Mouse (Mus musculus) urinary bladder, postnatal 36 days (tissue): ENCODE data around the gene Zmynd10.
A peak's percentile ranks its signal among the peaks of the same experiment; 100 is the strongest.

Source experiments
- DNase-seq, 2 experiments: peaks; one replicate each; pipeline ENCODE4 v3.0.0; 2022; ENCODE audit warnings: low spot score in 2 of 2, mixed read lengths in 1 of 2

Zmynd10 gene

GRCm38 (mm10) chr9:107547026-107547425 lies at the start of gene Zmynd10:
Gene Zmynd10, plus strand, starts transcription at chr9:107547298.
- peak in 1 of 2 experiments; percentile 87 for DNase-seq

GRCm38 (mm10) chr9:107500708-107501286 lies 46.3 kb upstream of the Zmynd10 start:
- no peak for DNase-seq

GRCm38 (mm10) chr9:107502131-107502846 lies 44.8 kb upstream of the Zmynd10 start:
- DNase-seq = no peak

GRCm38 (mm10) chr9:107504662-107505537 lies 42.2 kb upstream of the Zmynd10 start:
- no peak for DNase-seq

- DNase-seq = no peak
Measured at GRCm38 (mm10) chr9:107508266-107508665, 38.8 kb upstream of the Zmynd10 start.

- no peak for DNase-seq
Measured at GRCm38 (mm10) chr9:107510384-107511100, 36.6 kb upstream of the Zmynd10 start.

GRCm38 (mm10) chr9:107511436-107511835 lies 35.7 kb upstream of the Zmynd10 start:
- DNase-seq = no peak

- no peak for DNase-seq
Measured at GRCm38 (mm10) chr9:107512326-107512725, 34.8 kb upstream of the Zmynd10 start.

- DNase-seq = peak; percentile 76 to 81
Measured at GRCm38 (mm10) chr9:107514303-107514955, 32.7 kb upstream of the Zmynd10 start.

- no peak for DNase-seq
Measured at GRCm38 (mm10) chr9:107520331-107520730, 26.8 kb upstream of the Zmynd10 start.

- DNase-seq = no peak
Measured at GRCm38 (mm10) chr9:107521190-107521589, 25.9 kb upstream of the Zmynd10 start.

- DNase-seq = no peak
Measured at GRCm38 (mm10) chr9:107521711-107522399, 25.2 kb upstream of the Zmynd10 start.

GRCm38 (mm10) chr9:107522400-107522711 lies 24.7 kb upstream of the Zmynd10 start:
- no peak for DNase-seq

GRCm38 (mm10) chr9:107526198-107527026 lies 20.7 kb upstream of the Zmynd10 start:
- peak; percentile 74 to 79 for DNase-seq

- DNase-seq = peak; percentile 90 to 93
Measured at GRCm38 (mm10) chr9:107533791-107534407, 13.2 kb upstream of the Zmynd10 start, which contains the start of gene Tmem115. Gene Tmem115, plus strand, starts transcription at chr9:107533945.

GRCm38 (mm10) chr9:107534408-107535202 lies 12.5 kb upstream of the Zmynd10 start:
- peak in 1 of 2 experiments; percentile 37 for DNase-seq

- DNase-seq = no peak
Measured at GRCm38 (mm10) chr9:107538231-107538630, 8.9 kb upstream of the Zmynd10 start.

- no peak for DNase-seq
Measured at GRCm38 (mm10) chr9:107538711-107539110, 8.4 kb upstream of the Zmynd10 start.
